Mouse (Mus musculus): Measurements from ENCODE around the gene Myo19. TPM values are rescaled to one million over a fixed set of nuclear protein-coding genes. Genes with fewer than 3 reads are reported as not detected.
A peak's percentile ranks its signal among the peaks of the same experiment; 100 is the strongest.
"Not testable (repeated sequence)": the region's sequence is repeated elsewhere in the genome, so short reads cannot be mapped to it uniquely, and the experiment has no call there.

The Myo19 gene
- polyA plus RNA-seq, 1 experiment from 2014 or later, result 7.2 TPM

GRCm38 (mm10) chr11:84871548-84872069 is 8.3 kb upstream of the Myo19 start:
- H3K4me3 ChIP-seq, result peak overlapping the region; percentile 75
- H3K4me2 ChIP-seq, result peak overlapping the region; percentile 57
- ATAC-seq (replicated peaks), result no peak
- WGBS, result 75% methylated on average over 4 of the region's 4 CpGs
- no peaks in the 10 kb centered on the region for H3K27me3 ChIP-seq (replicated peaks)
- no peaks in the 10 kb centered on the region for H3K36me3 ChIP-seq (replicated peaks)
- peaks cover 25% of the 10 kb centered on the region for H3K4me1 ChIP-seq
- H3K9me3 ChIP-seq, result no peaks in the 10 kb centered on the region
- H3K9ac ChIP-seq, result peak overlapping the region; percentile 93
- peak overlapping the region; percentile 100 for H3K27ac ChIP-seq

DNA sequence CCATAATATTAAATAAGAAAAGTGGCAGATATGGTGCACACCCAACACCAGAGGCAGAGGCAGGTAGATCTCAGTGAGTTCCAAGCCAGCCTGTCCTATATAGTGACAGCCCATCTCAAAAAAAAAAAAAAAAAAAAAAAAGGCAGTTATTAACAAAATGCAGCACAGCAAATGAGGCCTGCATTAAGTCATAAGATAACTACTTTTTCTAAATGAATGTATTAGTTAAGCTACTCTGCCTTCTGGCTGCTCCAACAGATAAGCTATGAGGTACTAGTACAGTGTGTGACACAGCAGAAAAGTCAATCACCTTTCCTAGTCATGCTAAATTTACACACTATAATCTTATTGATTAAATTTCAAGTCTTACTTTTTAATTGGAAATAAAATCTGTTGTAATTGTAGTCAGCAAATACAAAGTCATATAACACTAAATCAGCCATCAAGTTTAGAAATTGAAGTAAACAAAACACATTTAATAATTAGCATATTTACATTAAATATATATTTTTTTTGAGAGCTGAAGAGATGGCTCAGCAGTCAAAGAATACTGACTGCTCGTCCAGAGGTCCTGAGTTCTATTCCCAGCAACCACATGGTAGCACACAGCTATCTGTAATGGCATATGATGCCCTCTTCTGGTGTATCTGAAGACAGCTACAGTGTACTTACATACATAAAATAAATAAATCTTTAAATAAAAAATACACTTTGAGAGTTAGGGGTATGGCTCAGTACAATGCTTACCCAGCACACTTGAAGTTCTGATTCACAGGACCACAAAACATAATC is 6.7 kb upstream of the Myo19 start:
- no peaks in the 10 kb centered on the region for H3K9me3 ChIP-seq
- no peak for ATAC-seq (replicated peaks)
- H3K36me3 ChIP-seq (replicated peaks), result no peaks in the 10 kb centered on the region
- no peaks in the 10 kb centered on the region for H3K27me3 ChIP-seq (replicated peaks)
- peaks cover 15% of the 10 kb centered on the region for H3K4me1 ChIP-seq
- 60% methylated on average over 1 of the region's 1 CpGs for WGBS
- H3K27ac ChIP-seq, result no peak overlapping the region
- H3K4me2 ChIP-seq, result no peak overlapping the region
- H3K4me3 ChIP-seq, result no peak overlapping the region
- H3K9ac ChIP-seq, result no peak overlapping the region

- H3K9ac ChIP-seq; H3K27me3 ChIP-seq (replicated peaks); H3K27ac ChIP-seq; ATAC-seq (replicated peaks); H3K4me2 ChIP-seq; H3K9me3 ChIP-seq; H3K4me3 ChIP-seq; H3K36me3 ChIP-seq (replicated peaks): not testable (repeated sequence)
- 78% methylated on average over 1 of the region's 1 CpGs for WGBS
- peaks cover 20% of the 10 kb centered on the region for H3K4me1 ChIP-seq
These were observed 3.9 kb upstream of the Myo19 start for GRCm38 (mm10) chr11:84876020-84876419.

GRCm38 (mm10) chr11:84879007-84879771 is 759 bp upstream of the Myo19 start:
- no peaks in the 10 kb centered on the region for H3K27me3 ChIP-seq (replicated peaks)
- peaks cover 19% of the 10 kb centered on the region for H3K4me1 ChIP-seq
- H3K4me3 ChIP-seq, result peak overlapping the region; percentile 99
- WGBS, result 26% methylated on average over 6 of the region's 7 CpGs
- H3K4me2 ChIP-seq, result peak overlapping the region; percentile 73
- H3K9ac ChIP-seq, result peak overlapping the region; percentile 88
- no peak for ATAC-seq (replicated peaks)
- H3K27ac ChIP-seq, result peak overlapping the region; percentile 89
- no peaks in the 10 kb centered on the region for H3K9me3 ChIP-seq
- H3K36me3 ChIP-seq (replicated peaks), result 0 out of 2 replicates have a peak, but pooled peaks cover 3% of the 10 kb centered on the region

GRCm38 (mm10) chr11:84880465-84880961 is 565 bp downstream of the Myo19 start:
- 1% methylated on average over 24 of the region's 24 CpGs for WGBS
- ATAC-seq (replicated peaks), result peak; percentile 35; the same call in 1 of the 2 replicates
- Histone ChIP-seq H3K9ac (peak overlapping the region; percentile 88), H3K4me2 (peak overlapping the region; percentile 73), H3K9me3 (no peaks in the 10 kb centered on the region), H3K27ac (peak overlapping the region; percentile 89), H3K4me1 (peaks cover 19% of the 10 kb centered on the region), H3K4me3 (peak overlapping the region; percentile 99), H3K36me3 (replicated peaks) (0 out of 2 replicates have a peak, but pooled peaks cover 3% of the 10 kb centered on the region), H3K27me3 (replicated peaks) (no peaks in the 10 kb centered on the region)

GRCm38 (mm10) chr11:84880971-84881370 is 1.0 kb downstream of the Myo19 start:
- Histone ChIP-seq H3K36me3 (replicated peaks) (0 out of 2 replicates have a peak, but pooled peaks cover 3% of the 10 kb centered on the region), H3K27me3 (replicated peaks) (no peaks in the 10 kb centered on the region), H3K4me3 (peak overlapping the region; percentile 99), H3K4me2 (peak overlapping the region; percentile 73), H3K9ac (peak overlapping the region; percentile 88; the same call in 1 of the 2 replicates), H3K27ac (peak overlapping the region; percentile 89), H3K4me1 (peaks cover 19% of the 10 kb centered on the region), H3K9me3 (no peaks in the 10 kb centered on the region)
- WGBS, result 64% methylated on average over 9 of the region's 9 CpGs
- no peak for ATAC-seq (replicated peaks)

- Histone ChIP-seq H3K27me3 (replicated peaks) (no peaks in the 10 kb centered on the region), H3K4me1 (peaks cover 19% of the 10 kb centered on the region), H3K4me3 (no peak overlapping the region), H3K9me3 (no peaks in the 10 kb centered on the region), H3K4me2 (no peak overlapping the region), H3K9ac (no peak overlapping the region), H3K27ac (no peak overlapping the region), H3K36me3 (replicated peaks) (0 out of 2 replicates have a peak, but pooled peaks cover 10% of the 10 kb centered on the region)
- no peak for ATAC-seq (replicated peaks)
- 95% methylated on average over 7 of the region's 7 CpGs for WGBS
These were observed 2.4 kb downstream of the Myo19 start for GRCm38 (mm10) chr11:84882346-84882745.

DNA sequence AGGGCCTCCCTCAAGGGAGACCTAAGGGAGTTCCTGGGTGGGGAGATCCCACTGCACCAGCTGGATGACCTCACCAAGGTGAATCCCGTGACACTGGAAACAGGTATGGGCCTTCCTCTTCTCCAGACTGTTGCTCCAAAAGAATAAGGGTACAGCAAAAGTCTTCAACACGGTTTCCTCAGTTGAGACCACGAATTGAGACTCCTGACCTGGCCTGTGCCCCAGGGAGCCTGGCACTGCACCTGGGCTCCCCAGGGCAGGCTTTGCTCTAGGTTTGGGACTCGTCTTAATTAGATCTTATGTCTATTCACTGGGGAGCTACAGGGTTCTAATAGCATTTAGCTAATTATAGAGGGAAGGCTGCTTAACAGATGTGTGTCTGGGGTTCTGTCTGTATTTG is 5.3 kb downstream of the Myo19 start:
- ATAC-seq (replicated peaks), result no peak
- Histone ChIP-seq H3K27me3 (replicated peaks) (no peaks in the 10 kb centered on the region), H3K9ac (no peak overlapping the region), H3K36me3 (replicated peaks) (peaks cover 24% of the 10 kb centered on the region; the same call in 1 of the 2 replicates), H3K4me1 (peaks cover 11% of the 10 kb centered on the region), H3K27ac (no peak overlapping the region), H3K4me2 (no peak overlapping the region), H3K4me3 (no peak overlapping the region), H3K9me3 (no peaks in the 10 kb centered on the region)
- 92% methylated on average over 4 of the region's 4 CpGs for WGBS

GRCm38 (mm10) chr11:84886236-84886635 is 6.3 kb downstream of the Myo19 start:
- H3K27ac ChIP-seq, result no peak overlapping the region
- H3K9ac ChIP-seq, result no peak overlapping the region
- no peaks in the 10 kb centered on the region for H3K9me3 ChIP-seq
- peaks cover 3% of the 10 kb centered on the region for H3K4me1 ChIP-seq
- H3K4me3 ChIP-seq, result no peak overlapping the region
- 88% methylated on average over 5 of the region's 5 CpGs for WGBS
- ATAC-seq (replicated peaks), result no peak
- no peaks in the 10 kb centered on the region for H3K27me3 ChIP-seq (replicated peaks)
- no peak overlapping the region for H3K4me2 ChIP-seq
- H3K36me3 ChIP-seq (replicated peaks), result peaks cover 27% of the 10 kb centered on the region; the same call in 1 of the 2 replicates

DNA sequence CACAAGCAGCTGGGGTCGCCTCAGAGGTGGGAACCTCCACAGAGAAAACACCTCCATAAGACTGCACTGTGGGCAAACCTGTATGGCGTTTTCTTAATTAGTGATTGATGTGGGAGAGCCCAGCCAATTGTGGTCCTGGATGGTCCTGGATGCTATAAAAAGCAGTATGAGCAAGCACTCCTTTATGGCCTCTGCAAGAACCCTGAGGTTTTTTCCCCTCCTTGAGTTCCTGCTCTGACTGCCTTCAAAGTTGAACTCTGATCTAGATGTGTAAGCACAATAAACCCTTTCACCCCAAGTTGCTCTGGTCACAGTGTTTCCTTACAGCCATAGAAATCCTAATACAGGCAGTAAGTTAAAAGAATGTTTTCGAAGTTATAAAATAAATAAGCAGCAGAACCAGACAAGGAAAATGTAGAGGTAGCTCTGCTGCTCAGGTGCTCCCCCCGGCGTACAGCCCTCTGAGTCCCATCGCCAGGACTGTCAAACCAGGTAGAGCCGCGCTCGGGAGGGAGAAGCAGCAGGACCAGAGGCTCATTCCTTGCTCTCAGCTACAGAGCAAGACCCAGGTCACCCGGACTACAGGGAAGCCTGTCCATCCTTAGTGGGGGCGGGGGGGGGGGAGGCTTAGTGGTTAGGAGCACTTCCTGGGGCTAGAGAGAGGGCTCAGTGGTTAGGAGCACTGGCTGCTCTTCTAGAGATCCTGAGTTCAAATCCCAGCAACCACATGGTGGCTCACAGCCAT is 7.0 kb downstream of the Myo19 start:
- Histone ChIP-seq H3K9ac (no peak overlapping the region), H3K36me3 (replicated peaks) (peaks cover 29% of the 10 kb centered on the region; the same call in 1 of the 2 replicates), H3K27me3 (replicated peaks) (no peaks in the 10 kb centered on the region), H3K4me1 (no peaks in the 10 kb centered on the region), H3K27ac (no peak overlapping the region), H3K4me2 (no peak overlapping the region), H3K4me3 (no peak overlapping the region), H3K9me3 (no peaks in the 10 kb centered on the region)
- 95% methylated on average over 11 of the region's 11 CpGs for WGBS
- ATAC-seq (replicated peaks), result no peak

DNA sequence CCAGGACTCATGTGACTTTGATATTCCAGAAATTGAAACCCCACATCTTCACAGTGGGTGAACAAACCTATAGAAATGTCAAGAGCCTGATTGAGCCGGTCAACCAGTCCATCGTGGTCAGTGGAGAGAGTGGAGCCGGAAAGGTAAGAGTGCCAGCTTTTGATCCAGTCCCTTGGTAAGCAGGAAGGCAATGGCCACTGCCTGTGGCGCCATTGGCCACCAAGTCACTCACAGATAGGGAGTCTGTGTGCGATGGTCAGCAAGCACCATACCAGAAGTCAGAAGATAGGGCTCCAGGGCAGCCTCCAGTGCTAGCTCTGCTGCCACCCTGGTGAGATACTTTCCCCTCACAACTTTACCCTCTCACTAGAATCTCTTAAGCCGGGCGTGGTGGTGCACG is 8.1 kb downstream of the Myo19 start:
- no peak overlapping the region for H3K27ac ChIP-seq
- no peaks in the 10 kb centered on the region for H3K27me3 ChIP-seq (replicated peaks)
- no peaks in the 10 kb centered on the region for H3K9me3 ChIP-seq
- no peaks in the 10 kb centered on the region for H3K4me1 ChIP-seq
- no peak overlapping the region for H3K4me3 ChIP-seq
- 97% methylated on average over 8 of the region's 8 CpGs for WGBS
- no peak for ATAC-seq (replicated peaks)
- H3K9ac ChIP-seq, result no peak overlapping the region
- H3K36me3 ChIP-seq (replicated peaks), result peaks cover 29% of the 10 kb centered on the region; the same call in 1 of the 2 replicates
- H3K4me2 ChIP-seq, result no peak overlapping the region

Data from midbrain, embryonic 15.5 days (tissue).